Mouse (Mus musculus): ENCODE results near the gene Psmb1. TPM values are rescaled to one million over a fixed set of nuclear protein-coding genes. Genes with fewer than 3 reads are reported as not detected.

Gene Psmb1
- polyA plus RNA-seq (2014; fragmentation: Illumina TruSeq; extraction: RNeasy Lipid Tissue Mini Kit (QIAGEN cat#74804); ENCODE audit: low replicate concordance) = 118 TPM

GRCm38 (mm10) chr17:15499656-15500394, at the start of gene Psmb1, which contains the start of gene Tbp:
Gene Psmb1 (minus strand): TSS chr17:15499751.
Gene Tbp (plus strand): TSS chr17:15499888.

GRCm38 (mm10) chr17:15526986-15527810, 27.6 kb upstream of the Psmb1 start, which contains the start of gene Pdcd2:
Gene Pdcd2 (minus strand): TSS chr17:15527301.

Other genes with a start within 250 kb of the Psmb1 start
- 29.4 TPM for gene Dll1, start 122.9 kb downstream of the Psmb1 start, polyA plus RNA-seq (2014; fragmentation: Illumina TruSeq; extraction: RNeasy Lipid Tissue Mini Kit (QIAGEN cat#74804); ENCODE audit: low replicate concordance)
- gene Fam120b, start 103.5 kb downstream of the Psmb1 start, polyA plus RNA-seq (2014; fragmentation: Illumina TruSeq; extraction: RNeasy Lipid Tissue Mini Kit (QIAGEN cat#74804); ENCODE audit: low replicate concordance) = 36.7 TPM
- gene Tbp, start 137 bp upstream of the Psmb1 start, polyA plus RNA-seq (2014; fragmentation: Illumina TruSeq; extraction: RNeasy Lipid Tissue Mini Kit (QIAGEN cat#74804); ENCODE audit: low replicate concordance) = 91.1 TPM
- gene Pdcd2, start 27.6 kb upstream of the Psmb1 start, polyA plus RNA-seq (2014; fragmentation: Illumina TruSeq; extraction: RNeasy Lipid Tissue Mini Kit (QIAGEN cat#74804); ENCODE audit: low replicate concordance) = 49.0 TPM
- 28.5 TPM for gene Prdm9, start 64.6 kb upstream of the Psmb1 start, polyA plus RNA-seq (2014; fragmentation: Illumina TruSeq; extraction: RNeasy Lipid Tissue Mini Kit (QIAGEN cat#74804); ENCODE audit: low replicate concordance)
- 56.6 TPM for gene Chd1, start 205.2 kb upstream of the Psmb1 start, polyA plus RNA-seq (2014; fragmentation: Illumina TruSeq; extraction: RNeasy Lipid Tissue Mini Kit (QIAGEN cat#74804); ENCODE audit: low replicate concordance)

Measured in small intestine, adult 10 weeks (tissue).